Mouse (Mus musculus) liver, adult 2 months (tissue): ENCODE measurements around the gene Pbx4.

Experiments
- CTCF ChIP-seq: fragments of 200-500 bp; IDR thresholded peaks from 2 replicates; pipeline ENCODE4 v1.5.1; 2011; ENCODE audit warnings: low read depth, low read length, control low read depth
- POLR2A ChIP-seq: fragments of 200-500 bp; IDR thresholded peaks from 2 replicates; pipeline ENCODE4 v1.6.1; 2011; ENCODE audit warnings: low read length, control low read depth; ENCODE audit not compliant: insufficient read depth; ENCODE audit errors: extremely low read depth

GRCm38 (mm10) chr8:69870003-69870765, 37.9 kb downstream of the Pbx4 start:
- TF ChIP-seq POLR2A (no peak), CTCF (no peak)
